Mouse (Mus musculus): ENCODE results near the gene Rbfox3. TPM values are rescaled to one million over a fixed set of nuclear protein-coding genes. Genes with fewer than 3 reads are reported as not detected.

Gene Rbfox3
- polyA plus RNA-seq, 1 experiment, result 9.8 TPM

DNA sequence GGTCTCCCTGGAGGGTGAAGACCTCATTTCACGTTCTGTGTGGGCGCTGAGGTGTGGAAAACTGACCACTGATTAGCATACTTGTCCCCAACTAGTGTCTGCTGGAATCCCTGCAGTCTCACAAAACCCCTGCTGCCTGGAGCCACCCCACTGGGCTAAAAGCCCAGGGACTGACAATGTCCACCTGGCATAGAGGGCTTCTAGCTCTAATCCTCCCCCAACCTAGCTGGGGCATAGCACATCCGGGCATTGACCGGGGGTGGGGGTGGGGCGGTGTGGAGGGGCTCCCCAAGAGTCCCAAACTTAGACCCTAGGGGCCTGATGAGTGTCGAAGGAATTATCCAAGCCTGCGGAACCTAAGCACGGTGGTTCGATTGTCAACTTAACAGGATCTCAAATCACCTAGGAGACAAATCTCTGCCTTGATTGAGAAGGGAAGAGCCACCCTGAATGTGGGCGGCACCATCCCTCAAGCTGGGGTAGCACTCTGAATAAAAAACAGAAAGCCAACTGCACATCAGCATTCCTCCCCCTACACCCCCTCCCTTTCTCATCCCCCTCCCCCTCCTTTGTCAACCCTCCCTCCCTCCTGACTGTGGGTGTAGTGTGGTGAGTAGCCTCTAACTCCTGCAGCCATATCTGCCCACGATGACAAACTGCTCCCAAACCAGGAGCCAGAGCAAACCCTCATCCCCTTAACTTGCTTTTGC, 29.5 kb downstream of the Rbfox3 start:
- no peak for DNase-seq (ENCODE audit: low read depth)

DNA sequence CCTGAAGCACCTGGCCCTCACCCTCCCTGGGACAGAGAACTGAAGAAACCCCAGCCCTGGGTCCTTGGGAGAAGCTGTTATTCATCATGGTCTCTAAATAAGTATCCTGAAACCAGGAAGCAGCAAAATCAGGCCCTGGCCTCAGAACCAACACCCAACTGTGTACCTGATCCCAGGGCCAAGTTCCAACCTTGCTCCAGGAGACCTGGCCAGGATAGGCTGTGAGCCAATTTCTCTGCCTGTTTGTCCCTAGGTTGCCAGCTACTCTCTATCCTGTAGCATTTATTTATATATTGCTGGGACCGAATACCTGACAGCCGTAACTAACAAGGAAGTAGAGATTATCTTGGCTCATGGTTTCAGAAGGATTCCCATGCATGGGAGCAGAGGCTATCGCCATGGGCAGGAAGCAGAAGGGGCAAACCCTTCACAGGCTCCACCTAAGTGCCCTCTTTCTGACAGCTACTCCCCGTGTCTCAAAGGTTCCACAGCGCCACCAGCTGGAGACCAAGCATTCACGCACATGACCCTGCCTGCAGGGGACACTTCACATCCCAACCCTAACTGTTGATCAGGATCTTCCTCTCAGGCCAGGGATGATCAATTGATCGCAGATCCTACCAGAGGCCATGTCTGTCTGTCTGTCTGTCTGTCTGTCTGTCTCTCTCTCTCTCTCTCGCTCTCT, 31.8 kb downstream of the Rbfox3 start:
- no peak for DNase-seq (ENCODE audit: low read depth)

DNA sequence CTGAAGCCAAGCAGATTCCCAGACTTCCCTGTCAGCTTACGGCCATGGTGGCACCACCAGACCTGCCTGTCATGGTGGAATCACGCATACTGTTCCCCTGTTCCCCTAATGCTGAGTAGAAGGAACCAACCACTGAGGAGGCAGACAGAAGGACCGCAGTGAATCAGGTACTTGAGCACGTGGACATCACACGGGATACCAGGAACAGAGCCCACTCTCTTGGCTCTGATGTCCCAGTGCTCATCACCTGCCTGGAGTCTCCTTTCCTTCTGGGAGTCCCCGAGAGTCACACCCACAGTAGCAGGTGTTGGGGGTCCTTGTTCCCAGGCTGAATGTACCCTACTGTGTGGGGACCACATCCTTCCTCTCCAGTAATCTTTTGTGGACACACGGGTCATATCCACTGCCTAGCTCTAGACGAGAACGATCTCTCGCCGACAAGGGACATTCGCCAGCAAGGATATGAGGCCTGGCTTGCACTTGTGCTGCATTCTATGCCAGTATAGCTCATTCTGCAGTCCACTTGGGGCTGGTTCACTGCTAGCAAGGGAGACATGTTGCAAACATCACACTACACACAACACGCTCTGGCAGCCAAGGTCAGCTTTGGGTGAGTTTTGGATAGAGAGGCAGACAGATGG, 32.7 kb downstream of the Rbfox3 start:
- DNase-seq (ENCODE audit: low read depth), result no peak

GRCm38 (mm10) chr11:118875243-118875897, 36.0 kb downstream of the Rbfox3 start:
- no peak for DNase-seq (ENCODE audit: low read depth)

GRCm38 (mm10) chr11:118874487-118875095, 36.8 kb downstream of the Rbfox3 start:
- no peak for DNase-seq (ENCODE audit: low read depth)

- DNase-seq (ENCODE audit: low read depth), result no peak
These were observed 37.4 kb downstream of the Rbfox3 start for GRCm38 (mm10) chr11:118874022-118874421.

GRCm38 (mm10) chr11:118871527-118871926, 39.9 kb downstream of the Rbfox3 start:
- no peak for DNase-seq (ENCODE audit: low read depth)

GRCm38 (mm10) chr11:118863360-118863759, 48.0 kb downstream of the Rbfox3 start:
- DNase-seq (ENCODE audit: low read depth), result no peak

- no peak for DNase-seq (ENCODE audit: low read depth)
These were observed 49.5 kb downstream of the Rbfox3 start for GRCm38 (mm10) chr11:118861801-118862431.

DNA sequence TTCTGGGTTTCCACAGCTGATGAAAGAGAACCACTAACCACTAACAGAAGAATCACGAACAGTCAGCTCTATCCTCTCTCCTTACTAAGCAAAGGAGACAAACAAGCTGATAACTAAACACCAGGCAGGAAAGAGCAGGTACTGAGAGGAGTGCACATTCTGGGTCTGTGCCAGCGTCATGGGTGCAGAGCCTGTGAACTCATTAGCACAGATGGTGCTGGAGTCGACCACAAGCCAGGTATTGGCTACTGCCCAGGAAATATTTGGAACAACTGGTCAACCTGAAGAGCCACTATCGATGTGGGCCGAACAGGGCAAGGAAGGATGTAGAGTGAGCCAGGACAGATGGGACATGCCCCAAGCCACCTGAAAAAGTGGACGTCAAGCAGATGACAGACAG, 50.2 kb downstream of the Rbfox3 start:
- DNase-seq (ENCODE audit: low read depth), result no peak

DNA sequence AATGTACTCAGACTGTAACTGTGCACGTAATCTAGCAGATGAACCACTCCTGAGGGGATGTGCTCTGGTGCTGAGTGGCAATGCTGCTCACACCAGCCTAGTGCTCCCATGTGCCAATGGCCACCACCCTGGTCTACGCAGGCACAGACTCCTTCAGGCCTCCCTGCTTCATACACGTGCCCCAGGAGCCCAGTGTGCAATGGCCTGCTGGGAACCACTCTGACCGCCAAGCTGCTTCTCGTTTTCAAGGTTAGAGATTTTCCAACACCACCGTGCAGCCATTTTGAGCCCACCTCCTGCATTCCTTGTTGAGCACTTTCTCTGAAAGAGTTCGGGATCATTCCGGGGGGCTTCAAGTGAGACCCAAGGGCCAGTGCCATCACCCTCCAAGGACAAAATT, 50.6 kb downstream of the Rbfox3 start:
- no peak for DNase-seq (ENCODE audit: low read depth)

DNA sequence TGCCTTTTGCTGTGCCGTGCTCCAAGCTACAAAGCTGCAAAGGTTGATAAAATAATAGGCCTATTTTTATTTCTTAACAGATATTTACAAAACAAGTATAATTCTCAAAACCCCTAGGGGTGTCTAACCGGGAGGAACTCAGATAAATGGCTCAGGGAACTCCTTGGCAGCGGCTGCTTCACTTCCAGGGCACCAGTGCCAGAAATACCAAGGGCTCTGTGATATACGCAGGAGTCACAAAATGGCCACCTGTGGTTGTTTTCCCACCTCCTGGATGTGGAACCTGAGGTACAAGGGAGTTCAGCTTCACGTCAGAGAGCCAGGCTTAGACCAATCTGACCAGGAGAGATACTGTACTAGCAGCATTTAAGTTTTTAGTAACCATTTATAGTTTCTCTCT, 51.6 kb downstream of the Rbfox3 start:
- DNase-seq (ENCODE audit: low read depth), result no peak

GRCm38 (mm10) chr11:118858305-118858704, 53.1 kb downstream of the Rbfox3 start:
- DNase-seq (ENCODE audit: low read depth), result no peak

DNA sequence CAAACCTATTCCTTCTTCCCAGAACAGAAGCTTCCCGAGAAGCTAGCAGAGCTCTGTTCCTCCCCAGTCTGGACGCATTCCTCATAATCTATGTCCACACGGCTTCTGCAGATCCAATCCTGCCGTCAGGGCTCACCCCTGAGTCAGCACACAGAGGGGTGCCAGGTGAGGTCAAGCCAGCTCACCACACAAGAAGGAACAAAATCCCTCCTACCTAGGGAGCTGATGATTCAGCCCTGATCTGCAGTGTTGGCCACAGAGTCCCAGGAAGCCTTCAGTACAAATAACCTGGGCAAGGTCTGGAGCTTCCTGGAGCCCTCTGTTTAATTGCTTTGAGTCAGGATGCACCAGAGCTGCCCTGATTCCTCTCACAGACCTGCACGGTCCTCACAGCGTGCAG, 60.0 kb downstream of the Rbfox3 start:
- DNase-seq (ENCODE audit: low read depth), result no peak

- DNase-seq (ENCODE audit: low read depth), result no peak
These were observed 63.4 kb downstream of the Rbfox3 start for GRCm38 (mm10) chr11:118847986-118848385.

DNA sequence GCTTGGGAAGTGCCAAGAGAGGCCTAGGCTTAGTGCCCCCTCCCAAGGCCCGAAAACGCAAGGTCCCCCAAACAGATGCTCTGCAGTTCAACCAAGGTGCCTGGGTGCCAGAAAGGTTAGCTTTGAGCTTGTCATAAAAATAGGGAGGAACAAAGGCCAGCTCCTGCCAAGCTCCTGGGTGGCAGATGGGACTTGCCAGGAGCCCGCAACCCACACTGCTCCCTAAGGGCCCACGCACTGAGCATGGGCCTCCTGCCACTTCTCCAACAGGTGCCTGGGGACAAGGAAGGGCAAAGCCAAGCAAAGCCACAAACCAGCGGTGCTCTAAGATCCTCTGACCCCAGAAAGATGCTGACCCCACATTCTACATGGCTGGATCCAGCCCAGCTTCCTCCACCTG, 70.4 kb downstream of the Rbfox3 start:
- no peak for DNase-seq (ENCODE audit: low read depth)

GRCm38 (mm10) chr11:118838167-118838566, 73.2 kb downstream of the Rbfox3 start:
- DNase-seq (ENCODE audit: low read depth), result no peak

- DNase-seq (ENCODE audit: low read depth), result no peak
These were observed 74.5 kb downstream of the Rbfox3 start for GRCm38 (mm10) chr11:118836889-118837288.

GRCm38 (mm10) chr11:118832793-118833481, 78.5 kb downstream of the Rbfox3 start:
- no peak for DNase-seq (ENCODE audit: low read depth)

DNA sequence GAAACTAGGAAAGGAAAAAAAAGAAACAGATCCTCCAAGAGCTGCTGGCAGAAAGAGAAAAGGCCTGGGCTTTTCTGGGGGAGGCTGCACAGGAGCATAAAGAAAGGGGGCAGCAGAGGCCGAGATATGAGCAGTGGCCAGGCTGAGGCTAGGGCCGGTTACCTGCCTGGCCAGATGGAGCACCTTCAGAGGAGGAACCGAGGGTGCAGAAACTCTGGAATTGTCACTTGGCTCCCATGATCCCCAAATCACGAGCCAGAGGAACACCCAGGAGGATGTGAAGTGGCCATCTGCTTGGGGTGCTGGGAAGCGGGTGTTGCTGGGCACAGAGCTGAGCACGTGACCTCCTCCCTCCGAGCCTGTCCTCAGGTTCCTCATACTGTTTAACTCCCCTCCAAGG, 79.7 kb downstream of the Rbfox3 start:
- DNase-seq (ENCODE audit: low read depth), result no peak
